Comparison of ENCODE assay signal across 20 mouse cellular contexts in genomic region chr8:64366974-64367266, GRCm38 (mm10).
A peak's percentile ranks its signal among the peaks of the same experiment; 100 is the strongest.
DNase-seq lines count a peak whose midpoint lies in the region; ATAC-seq lines count a peak whose summit lies in the region.
"Had no signal": no experiment of that assay in that cellular context is flagged by ENCODE, and none has a peak within 500 bp of the region (broad histone marks: within the 10 kb centered on the region; RNA-seq: fewer than 3 reads in every experiment).

No protein-coding gene starts in this region.

- H3K27ac ChIP-seq in kidney, embryonic 15.5 days: no peak overlapping the region
- no peak overlapping the region for H3K27ac ChIP-seq in stomach, embryonic 14.5 days (ENCODE audit: low read length)
- no peak overlapping the region for H3K27ac ChIP-seq in hindbrain, embryonic 11.5 days (ENCODE audit: low read depth, low read length)
- H3K27ac ChIP-seq: forebrain, embryonic 12.5 days; heart, adult 2 months; heart, embryonic 15.5 days; hindbrain, embryonic 14.5 days had no signal

- ATAC-seq in kidney, embryonic 15.5 days (replicated peaks; ENCODE audit: low FRiP score): peak; percentile 71; the same call in 1 of the 2 replicates
- peak; percentile 50; the same call in 1 of the 2 replicates for ATAC-seq in stomach, embryonic 14.5 days (ENCODE audit: insufficient number of reproducible peaks, insufficient read depth, low FRiP score, low read depth)
- no peak for ATAC-seq in hindbrain, embryonic 11.5 days (ENCODE audit: low FRiP score)
- ATAC-seq: forebrain, embryonic 16.5 days had no signal

- WGBS in kidney, embryonic 15.5 days: 36% methylated on average over 9 of the region's 9 CpGs
- 50% methylated on average over 9 of the region's 9 CpGs for WGBS in stomach, embryonic 14.5 days
- WGBS in hindbrain, embryonic 11.5 days: 48% methylated on average over 9 of the region's 9 CpGs

- H3K9me3 ChIP-seq in kidney, embryonic 15.5 days (replicated peaks): no peaks in the 10 kb centered on the region
- no peaks in the 10 kb centered on the region for H3K9me3 ChIP-seq in stomach, embryonic 14.5 days (ENCODE audit: control insufficient read depth, low read depth, low read length)
- no peaks in the 10 kb centered on the region for H3K9me3 ChIP-seq in hindbrain, embryonic 11.5 days (ENCODE audit: control insufficient read depth, low read length)
- H3K9me3 ChIP-seq: forebrain, embryonic 12.5 days; heart, embryonic 15.5 days had no signal

- H3K4me2 ChIP-seq in kidney, embryonic 15.5 days: 0 out of 2 replicates have a peak overlapping the region, but pooled peaks have one; percentile 1
- 0 out of 2 replicates have a peak overlapping the region, but pooled peaks have one; percentile 3 for H3K4me2 ChIP-seq in stomach, embryonic 14.5 days (replicated peaks; ENCODE audit: low read depth, low read length)
- H3K4me2 ChIP-seq in hindbrain, embryonic 11.5 days (replicated peaks; ENCODE audit: low read depth, low read length): no peak overlapping the region
- H3K4me2 ChIP-seq: forebrain, embryonic 12.5 days; heart, embryonic 11.5 days; heart, embryonic 15.5 days; hindbrain, embryonic 14.5 days had no signal

- H3K4me1 ChIP-seq in kidney, embryonic 15.5 days: peaks cover 15% of the 10 kb centered on the region
- peaks cover 5% of the 10 kb centered on the region; the same call in 1 of the 2 replicates for H3K4me1 ChIP-seq in stomach, embryonic 14.5 days (ENCODE audit: control insufficient read depth, insufficient read depth, low read length)
- no peaks in the 10 kb centered on the region for H3K4me1 ChIP-seq in hindbrain, embryonic 11.5 days (replicated peaks; ENCODE audit: control insufficient read depth, insufficient read depth, low read length)
- H3K4me1 ChIP-seq: forebrain, embryonic 12.5 days had no signal

- H3K36me3 ChIP-seq in kidney, embryonic 15.5 days: no peaks in the 10 kb centered on the region
- no peaks in the 10 kb centered on the region for H3K36me3 ChIP-seq in stomach, embryonic 14.5 days (ENCODE audit: control insufficient read depth, insufficient read depth, low read length)
- H3K36me3 ChIP-seq in hindbrain, embryonic 11.5 days (ENCODE audit: control insufficient read depth, insufficient read depth, low read length): no peaks in the 10 kb centered on the region
- H3K36me3 ChIP-seq: forebrain, embryonic 12.5 days; heart, embryonic 15.5 days had no signal

- DNase-seq in kidney, postnatal 25 days: no peak
- DNase-seq in lung, postnatal 36 days: peak; percentile 4
- no peak for DNase-seq in lung, postnatal 4 days
- no peak for DNase-seq in layer of hippocampus, postnatal 36 days
- DNase-seq in urinary bladder, postnatal 14 days (ENCODE audit: low spot score): no peak
- no peak for DNase-seq in hindbrain, embryonic 11.5 days (ENCODE audit: low spot score)
- DNase-seq: adrenal gland, adult 8-10 months; adrenal gland, postnatal 36 days; cerebellum, adult 2 months; cerebellum, postnatal 10 days; gastrocnemius, postnatal 14 days; heart, adult 2 months; heart, postnatal 14 days had no signal

- no peaks in the 10 kb centered on the region for H3K27me3 ChIP-seq in kidney, embryonic 15.5 days
- no peaks in the 10 kb centered on the region for H3K27me3 ChIP-seq in stomach, embryonic 14.5 days (ENCODE audit: control insufficient read depth, insufficient read depth, low read length)
- no peaks in the 10 kb centered on the region for H3K27me3 ChIP-seq in hindbrain, embryonic 11.5 days (ENCODE audit: control insufficient read depth, insufficient read depth, low read length)
- H3K27me3 ChIP-seq: forebrain, embryonic 12.5 days; heart, embryonic 15.5 days had no signal

- no peak overlapping the region for H3K9ac ChIP-seq in kidney, embryonic 15.5 days
- no peak overlapping the region for H3K9ac ChIP-seq in stomach, embryonic 14.5 days (replicated peaks; ENCODE audit: low read depth, low read length)
- no peak overlapping the region for H3K9ac ChIP-seq in hindbrain, embryonic 11.5 days (ENCODE audit: low read depth, low read length)
- H3K9ac ChIP-seq: forebrain, embryonic 12.5 days; heart, embryonic 15.5 days; hindbrain, embryonic 14.5 days had no signal

- H3K4me3 ChIP-seq in kidney, embryonic 15.5 days (replicated peaks): no peak overlapping the region
- no peak overlapping the region for H3K4me3 ChIP-seq in stomach, embryonic 14.5 days (ENCODE audit: low read depth, low read length)
- no peak overlapping the region for H3K4me3 ChIP-seq in hindbrain, embryonic 11.5 days (ENCODE audit: low read depth, low read length)
- H3K4me3 ChIP-seq: forebrain, embryonic 12.5 days; heart, adult 2 months; heart, embryonic 15.5 days had no signal
